Mouse (Mus musculus): ENCODE measurements around the gene Fryl.
"Not testable (repeated sequence)": the region's sequence is repeated elsewhere in the genome, so short reads cannot be mapped to it uniquely, and the experiment has no call there.

The Fryl gene

DNA sequence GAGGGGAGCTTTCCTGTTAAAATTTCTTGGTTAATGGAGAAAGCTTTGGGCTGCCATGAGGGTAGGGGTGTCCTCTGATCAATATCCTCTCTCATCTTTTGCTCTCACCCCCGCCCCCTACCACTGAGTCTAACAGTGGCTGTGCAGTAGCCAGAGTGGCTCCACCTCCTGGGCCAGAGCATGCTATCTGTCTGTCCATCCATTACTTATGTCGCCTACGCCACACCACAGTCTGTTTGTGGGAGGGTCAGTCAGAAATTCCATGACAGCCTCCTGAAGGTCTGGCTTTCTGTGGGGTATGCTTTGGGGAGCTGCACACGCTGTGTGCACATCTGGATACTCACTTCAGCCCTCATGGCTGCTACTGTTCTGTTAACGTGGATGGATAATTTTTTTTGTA lies 174.9 kb downstream of the Fryl start:
- in situ Hi-C loops (cut with MboI; ENCODE audit: low pct_unique_long_range_greater_than_20kb in 1 of 2, low sequenced_read_pairs in 2 of 2, unreplicated experiment in 1 of 2), result no loop called here

DNA sequence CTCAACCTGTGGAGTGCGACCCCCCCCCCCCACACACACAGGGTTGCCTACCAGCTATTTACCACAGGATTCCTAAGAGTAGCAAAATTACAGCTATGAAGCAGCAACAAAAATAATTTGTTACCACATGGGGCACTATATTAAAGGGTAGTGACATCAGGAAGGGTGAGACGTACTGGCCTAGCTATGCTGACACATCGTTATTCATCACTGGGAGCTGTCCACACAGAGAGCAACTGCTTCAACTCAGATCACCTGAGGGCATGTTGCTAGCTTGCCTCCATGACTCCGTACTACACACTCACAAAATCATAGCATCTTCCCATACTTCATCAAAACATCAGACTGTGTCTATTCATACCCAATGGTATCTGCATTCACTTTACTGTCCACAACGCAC lies 176.6 kb downstream of the Fryl start:
- in situ Hi-C loops (cut with MboI; ENCODE audit: low pct_unique_long_range_greater_than_20kb in 1 of 2, low sequenced_read_pairs in 2 of 2, unreplicated experiment in 1 of 2), result no loop called here

DNA sequence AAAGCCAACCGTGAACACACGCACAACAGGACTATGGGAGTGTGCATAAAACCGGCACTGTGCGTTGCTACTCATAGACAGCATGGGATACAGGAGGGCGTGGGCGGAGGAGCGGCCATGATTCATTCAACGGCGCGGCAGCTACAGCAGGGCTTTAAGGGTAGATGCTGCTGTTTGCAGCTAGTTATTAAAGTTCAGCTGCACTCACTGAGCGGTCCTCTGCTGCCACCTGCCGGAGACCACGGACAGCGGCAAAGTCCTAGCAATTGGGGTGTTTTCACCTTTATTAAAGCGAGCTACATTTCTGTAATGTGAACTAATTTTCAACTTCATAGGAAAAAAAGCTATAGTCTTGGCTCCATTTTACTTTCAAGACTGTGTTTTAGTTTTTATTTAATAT lies 185.1 kb downstream of the Fryl start:
- in situ Hi-C loops (cut with MboI; ENCODE audit: low pct_unique_long_range_greater_than_20kb in 1 of 2, low sequenced_read_pairs in 2 of 2, unreplicated experiment in 1 of 2), result no loop called here

DNA sequence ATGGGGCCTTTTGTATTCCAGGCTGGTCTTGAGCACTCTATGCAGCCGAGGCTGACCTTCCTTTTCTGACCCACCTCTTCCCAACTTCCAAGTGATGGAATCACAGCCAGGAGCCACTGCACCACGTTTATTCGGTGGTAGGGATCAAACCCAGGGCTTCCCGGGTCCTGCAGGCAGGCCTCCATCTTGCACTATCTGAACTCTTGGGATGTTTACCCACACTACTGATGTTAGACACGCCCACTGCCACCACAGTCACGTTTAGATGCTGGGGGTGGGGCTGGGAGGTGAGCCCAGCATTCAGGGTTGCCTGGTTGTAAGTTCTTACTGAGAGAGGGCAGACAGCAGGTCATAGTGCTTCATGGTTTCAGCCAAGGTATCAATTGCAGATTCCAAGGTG lies 189.5 kb downstream of the Fryl start:
- in situ Hi-C loops (cut with MboI; ENCODE audit: low pct_unique_long_range_greater_than_20kb in 1 of 2, low sequenced_read_pairs in 2 of 2, unreplicated experiment in 1 of 2), result no loop called here

DNA sequence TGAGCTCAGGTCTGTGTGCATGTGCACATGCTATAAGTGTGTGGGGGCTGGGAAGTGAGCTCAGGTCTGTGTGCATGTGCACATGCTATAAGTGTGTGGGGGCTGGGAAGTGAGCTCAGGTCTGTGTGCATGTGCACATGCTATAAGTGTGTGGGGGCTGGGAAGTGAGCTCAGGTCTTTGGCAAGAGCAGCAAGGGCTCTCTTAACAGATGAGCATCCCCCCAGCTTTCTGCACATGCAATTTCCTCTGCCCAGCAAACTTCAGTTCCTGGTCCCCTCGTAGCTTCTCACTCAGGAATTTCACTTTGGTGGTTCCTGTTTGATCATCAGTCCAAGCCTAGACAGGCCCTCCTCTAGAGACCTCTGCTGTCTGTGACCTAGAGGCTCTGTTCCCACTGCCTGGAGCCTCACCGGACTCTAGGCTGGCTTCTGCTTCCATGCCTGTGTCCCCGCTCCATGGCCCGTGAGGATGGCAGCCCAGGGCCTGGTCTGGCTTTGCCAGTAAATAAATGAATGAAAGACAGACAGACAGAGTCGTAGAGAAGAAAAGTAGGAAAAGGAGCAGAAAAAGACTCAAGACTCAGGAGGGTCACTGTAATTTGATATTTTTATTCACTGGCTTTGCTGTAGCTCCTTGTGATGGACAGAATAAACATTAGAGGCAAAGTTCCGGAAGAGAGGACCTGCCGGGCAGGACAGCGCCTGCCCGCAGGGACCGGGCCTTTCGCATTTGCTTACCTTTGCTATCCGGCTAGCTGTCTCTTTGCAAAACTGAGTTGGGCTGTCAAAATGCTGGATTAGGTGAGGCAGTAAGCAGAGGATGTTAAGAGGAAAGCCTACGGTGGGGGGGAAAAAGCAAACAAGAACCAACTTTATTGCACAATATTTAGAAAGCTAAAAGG lies 192.4 kb downstream of the Fryl start:
- in situ Hi-C loops (cut with MboI; ENCODE audit: low pct_unique_long_range_greater_than_20kb in 1 of 2, low sequenced_read_pairs in 2 of 2, unreplicated experiment in 1 of 2), result no loop called here

DNA sequence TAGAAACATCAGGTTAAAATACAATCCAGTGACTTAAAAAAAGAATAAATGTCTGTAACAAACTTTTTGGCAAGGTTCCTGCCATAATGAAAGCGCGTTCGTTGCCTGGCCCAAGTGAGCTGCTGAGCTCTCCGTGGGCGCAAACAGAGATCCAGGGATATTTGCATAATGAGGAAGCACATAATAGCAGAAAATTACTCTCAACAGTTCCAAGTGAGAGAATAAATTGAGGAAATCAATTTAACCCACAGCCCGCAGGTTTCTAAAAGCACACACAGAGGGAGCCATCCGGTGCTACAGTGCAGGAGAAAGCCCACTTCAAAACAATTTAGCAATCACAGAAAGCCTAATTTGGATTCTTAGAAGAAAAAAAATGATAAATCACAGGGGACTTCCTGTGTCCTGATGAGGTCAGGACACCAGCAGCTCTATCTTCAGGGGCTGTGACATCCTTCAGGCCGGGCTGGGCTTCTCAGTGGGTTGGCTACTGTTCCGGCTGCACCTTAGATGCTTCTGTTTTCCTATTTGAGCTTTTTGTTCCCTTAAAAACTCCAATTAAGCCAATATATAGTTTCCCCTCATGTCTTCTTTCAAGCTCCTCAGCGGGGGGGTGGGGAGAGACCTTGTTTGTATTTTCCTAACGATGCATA lies 194.8 kb downstream of the Fryl start:
- in situ Hi-C loops (cut with MboI; ENCODE audit: low pct_unique_long_range_greater_than_20kb in 1 of 2, low sequenced_read_pairs in 2 of 2, unreplicated experiment in 1 of 2), result no loop called here

DNA sequence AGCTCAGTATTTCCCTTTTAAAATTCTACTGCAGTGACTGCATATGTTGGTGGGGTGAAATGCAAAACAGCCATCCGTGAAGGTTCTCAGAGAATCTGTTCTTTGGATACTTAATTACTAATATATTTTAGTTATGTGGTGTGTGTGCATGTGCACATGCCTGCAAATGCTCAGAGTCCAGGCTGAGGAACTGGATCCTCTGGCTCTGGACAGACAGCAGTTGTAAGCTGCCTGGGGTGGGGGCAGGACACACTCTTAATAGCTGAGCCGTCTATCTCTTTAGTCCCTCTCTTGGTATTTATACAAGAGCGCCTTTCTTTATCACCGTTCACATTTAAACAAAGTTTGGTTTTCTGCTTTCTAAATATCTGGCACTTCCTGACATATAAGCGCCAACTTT lies 199.5 kb downstream of the Fryl start:
- in situ Hi-C loops (cut with MboI; ENCODE audit: low pct_unique_long_range_greater_than_20kb in 1 of 2, low sequenced_read_pairs in 2 of 2, unreplicated experiment in 1 of 2), result no loop called here

DNA sequence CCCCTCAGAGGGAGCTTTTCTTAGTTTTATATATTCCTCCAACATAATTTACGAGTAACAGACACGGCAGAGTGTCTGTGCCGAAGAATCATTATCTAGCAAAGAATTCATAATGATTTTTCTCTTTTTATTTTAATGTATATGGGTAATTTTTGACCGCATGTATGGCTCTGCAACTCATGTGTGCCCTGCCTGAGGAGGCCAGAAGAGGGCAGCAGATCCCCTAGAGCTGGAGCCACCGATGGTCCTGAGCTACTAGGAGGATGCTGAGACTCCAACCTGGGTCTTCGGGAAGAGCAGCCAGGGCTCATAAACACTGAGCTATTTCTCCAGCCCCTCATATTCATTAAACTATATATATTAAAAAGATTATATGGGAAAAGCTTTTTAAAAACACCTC lies 200.0 kb downstream of the Fryl start:
- in situ Hi-C loops (cut with MboI; ENCODE audit: low pct_unique_long_range_greater_than_20kb in 1 of 2, low sequenced_read_pairs in 2 of 2, unreplicated experiment in 1 of 2), result no loop called here

DNA sequence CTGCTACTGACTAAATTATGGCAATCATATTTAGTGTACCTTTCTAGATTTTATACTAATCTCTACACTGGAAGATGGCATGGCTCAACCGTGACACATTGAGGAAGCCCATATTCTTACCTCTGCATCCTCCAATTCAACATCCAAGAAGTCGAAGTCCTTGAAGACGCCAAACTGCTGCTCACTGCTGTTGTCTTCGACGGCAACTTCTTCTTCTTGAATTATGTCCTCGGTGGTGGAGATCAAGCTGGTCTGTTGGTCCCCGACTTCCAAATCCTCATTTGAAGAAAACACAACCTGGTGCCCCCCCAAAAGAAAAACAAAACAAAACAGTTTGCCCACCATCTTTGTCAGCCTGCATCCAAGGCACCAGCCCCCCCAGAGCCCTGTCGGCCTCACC lies 202.5 kb downstream of the Fryl start:
- in situ Hi-C loops (cut with MboI; ENCODE audit: low pct_unique_long_range_greater_than_20kb in 1 of 2, low sequenced_read_pairs in 2 of 2, unreplicated experiment in 1 of 2), result no loop called here

DNA sequence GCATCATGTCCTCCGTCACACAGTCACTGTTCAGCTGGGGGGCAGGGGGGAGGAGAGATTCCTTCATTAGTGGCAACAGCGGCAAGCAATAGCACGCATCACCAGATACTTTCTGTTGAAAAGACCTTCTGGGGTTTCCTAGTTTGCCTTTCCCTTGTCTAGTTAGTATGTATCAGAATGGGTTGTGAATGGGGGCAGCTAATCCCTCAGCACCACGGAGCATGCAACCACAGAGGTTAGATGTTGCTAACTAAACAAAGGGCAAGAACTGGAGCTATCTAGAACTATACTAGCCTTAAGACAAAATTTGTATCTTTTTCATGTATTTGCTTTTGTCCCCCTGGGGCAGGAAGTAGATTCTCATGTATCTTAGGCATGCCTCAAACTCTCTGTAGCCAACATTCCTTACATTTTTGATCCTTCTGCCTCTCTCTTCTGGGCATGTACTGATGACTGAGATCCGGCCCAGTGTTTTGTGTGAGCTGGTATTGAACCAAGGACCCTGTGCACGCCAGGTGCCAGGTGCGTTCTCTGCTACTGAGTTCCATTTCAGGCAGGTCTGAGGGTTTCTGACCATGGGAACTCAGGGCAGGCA lies 208.7 kb downstream of the Fryl start:
- in situ Hi-C loops (cut with MboI; ENCODE audit: low pct_unique_long_range_greater_than_20kb in 1 of 2, low sequenced_read_pairs in 2 of 2, unreplicated experiment in 1 of 2), result no loop called here

DNA sequence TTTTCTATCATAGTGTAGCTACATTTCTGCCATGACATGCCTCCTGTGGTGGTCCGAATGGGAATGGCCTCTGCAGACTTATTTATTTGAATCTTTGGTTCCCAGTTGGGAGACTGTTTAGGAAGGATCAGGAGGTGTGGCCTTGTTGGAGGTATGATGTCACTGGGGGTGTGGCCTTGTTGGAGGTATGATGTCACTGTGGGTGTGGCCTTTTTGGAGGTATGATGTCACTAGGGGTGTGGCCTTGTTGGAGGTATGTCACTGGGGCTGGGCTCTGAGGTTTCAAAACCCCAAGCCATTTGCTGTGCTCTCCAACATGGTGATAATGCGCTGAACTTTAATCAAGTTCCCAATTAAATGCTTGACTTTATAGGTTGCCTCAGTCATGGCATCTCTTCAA lies 212.4 kb downstream of the Fryl start:
- in situ Hi-C loops (cut with MboI; ENCODE audit: low pct_unique_long_range_greater_than_20kb in 1 of 2, low sequenced_read_pairs in 2 of 2, unreplicated experiment in 1 of 2), result no loop called here

DNA sequence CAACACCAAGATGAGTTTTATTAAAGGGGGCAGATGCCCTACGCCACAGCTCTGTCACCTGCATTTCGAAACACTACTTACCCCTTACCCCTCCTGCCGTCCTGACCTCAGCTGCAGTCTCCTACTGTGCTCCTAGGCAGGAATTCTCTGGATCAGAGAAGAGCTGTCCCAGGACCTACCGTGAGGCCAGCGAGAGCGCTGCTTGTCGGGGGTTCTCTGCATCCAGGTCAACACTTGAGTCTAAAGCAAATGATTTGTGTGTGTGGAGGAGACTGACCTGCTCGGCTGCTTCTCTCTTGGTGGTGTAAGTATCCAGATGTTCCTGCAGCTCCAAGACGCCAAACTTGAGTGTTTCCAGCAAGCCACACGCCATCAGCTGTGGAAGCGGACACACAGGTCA lies 223.9 kb downstream of the Fryl start:
- in situ Hi-C loops (cut with MboI; ENCODE audit: low pct_unique_long_range_greater_than_20kb in 1 of 2, low sequenced_read_pairs in 2 of 2, unreplicated experiment in 1 of 2), result no loop called here

DNA sequence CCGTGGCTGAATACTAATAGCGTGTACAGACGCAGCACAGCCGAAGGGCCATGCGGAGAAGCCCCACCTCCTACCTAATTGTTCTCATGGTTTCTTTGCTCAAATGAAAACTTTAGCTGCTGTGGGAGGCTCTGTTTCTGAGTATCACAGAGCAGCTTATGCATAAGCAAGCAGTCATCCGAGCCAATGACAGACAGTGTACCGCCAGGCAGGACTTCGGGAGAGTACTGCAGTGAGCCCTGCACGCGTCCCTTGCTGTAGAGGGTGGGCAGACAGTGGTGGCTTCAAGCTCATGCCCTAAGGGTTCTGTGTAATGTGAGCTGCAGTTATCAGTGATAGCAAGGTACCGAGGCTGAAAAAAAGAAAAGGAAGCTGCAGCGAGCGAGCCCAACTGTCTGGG lies 227.8 kb downstream of the Fryl start:
- in situ Hi-C loops (cut with MboI; ENCODE audit: low pct_unique_long_range_greater_than_20kb in 1 of 2, low sequenced_read_pairs in 2 of 2, unreplicated experiment in 1 of 2), result no loop called here

DNA sequence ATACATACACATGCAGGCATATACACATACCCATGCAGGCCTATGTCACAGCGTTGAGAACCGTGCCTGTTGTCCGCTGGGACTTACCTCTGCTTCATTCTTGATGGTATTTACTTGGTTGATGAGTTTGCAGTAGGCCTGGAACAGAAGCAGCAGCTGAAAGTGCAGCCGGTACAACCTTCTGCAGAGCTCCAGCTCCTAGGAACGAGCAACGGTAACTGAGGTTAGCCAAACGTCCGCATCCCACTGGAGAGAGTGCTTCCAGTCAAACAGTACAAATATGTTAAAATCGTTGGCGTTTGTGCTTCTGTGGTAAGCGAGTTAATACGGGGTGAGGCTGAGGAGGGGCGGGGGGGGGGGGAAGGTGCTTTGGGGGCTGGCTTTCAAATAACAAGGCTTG lies 232.6 kb downstream of the Fryl start:
- in situ Hi-C loops (cut with MboI; ENCODE audit: low pct_unique_long_range_greater_than_20kb in 1 of 2, low sequenced_read_pairs in 2 of 2, unreplicated experiment in 1 of 2), result no loop called here

DNA sequence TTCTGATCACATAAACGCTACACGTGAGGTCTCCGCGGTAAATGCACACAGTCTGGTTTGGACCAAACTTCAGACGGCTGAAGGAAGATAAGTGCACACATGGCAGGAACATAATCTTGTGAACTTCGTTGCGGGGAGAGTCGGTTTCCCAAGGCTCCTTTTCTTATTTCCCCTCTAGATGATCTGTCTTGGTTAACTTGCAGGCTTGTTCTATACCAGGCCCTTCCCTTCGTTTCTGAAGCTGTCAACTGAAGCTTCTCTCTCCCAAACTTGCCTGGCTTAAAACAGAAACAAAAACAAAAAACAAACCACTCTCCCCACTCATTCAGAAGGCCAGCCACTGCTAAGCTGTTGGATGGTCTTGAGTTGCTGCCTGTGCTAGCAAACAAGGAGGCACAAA lies 241.7 kb downstream of the Fryl start:
- in situ Hi-C loops (cut with MboI; ENCODE audit: low pct_unique_long_range_greater_than_20kb in 1 of 2, low sequenced_read_pairs in 2 of 2, unreplicated experiment in 1 of 2), result no loop called here

DNA sequence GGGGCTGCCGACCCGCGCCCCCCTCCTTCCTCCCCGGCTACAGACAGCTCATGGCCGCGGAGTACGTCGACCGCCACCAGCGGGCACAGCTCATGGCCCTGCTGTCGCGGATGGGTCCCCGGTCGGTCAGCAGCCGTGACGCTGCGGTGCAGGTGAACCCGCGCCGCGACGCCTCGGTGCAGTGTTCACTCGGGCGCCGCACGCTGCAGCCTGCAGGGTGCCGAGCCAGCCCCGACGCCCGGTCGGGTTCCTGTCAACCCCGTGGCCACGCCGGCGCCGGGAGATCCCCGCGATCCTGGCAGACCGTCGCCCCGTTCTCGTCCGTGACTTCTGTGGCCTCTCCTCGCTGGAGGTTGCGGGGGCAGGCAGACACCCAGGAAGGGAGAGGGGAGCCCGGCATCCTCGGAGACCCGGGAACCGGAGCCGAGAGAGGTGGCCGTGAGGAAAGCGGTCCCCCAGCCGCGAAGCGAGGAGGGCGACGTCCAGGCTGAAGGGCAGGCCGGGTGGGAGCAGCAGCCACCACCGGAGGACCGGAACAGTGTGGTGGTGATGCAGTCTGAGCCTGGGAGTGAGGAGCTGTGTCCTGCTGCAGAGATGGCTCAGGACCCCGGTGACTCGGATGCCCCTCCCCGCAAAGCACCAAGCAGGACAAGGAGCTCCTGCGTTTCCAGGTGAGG lies 242.7 kb downstream of the Fryl start:
- in situ Hi-C loops (cut with MboI; ENCODE audit: low pct_unique_long_range_greater_than_20kb in 1 of 2, low sequenced_read_pairs in 2 of 2, unreplicated experiment in 1 of 2), result not testable (repeated sequence)

DNA sequence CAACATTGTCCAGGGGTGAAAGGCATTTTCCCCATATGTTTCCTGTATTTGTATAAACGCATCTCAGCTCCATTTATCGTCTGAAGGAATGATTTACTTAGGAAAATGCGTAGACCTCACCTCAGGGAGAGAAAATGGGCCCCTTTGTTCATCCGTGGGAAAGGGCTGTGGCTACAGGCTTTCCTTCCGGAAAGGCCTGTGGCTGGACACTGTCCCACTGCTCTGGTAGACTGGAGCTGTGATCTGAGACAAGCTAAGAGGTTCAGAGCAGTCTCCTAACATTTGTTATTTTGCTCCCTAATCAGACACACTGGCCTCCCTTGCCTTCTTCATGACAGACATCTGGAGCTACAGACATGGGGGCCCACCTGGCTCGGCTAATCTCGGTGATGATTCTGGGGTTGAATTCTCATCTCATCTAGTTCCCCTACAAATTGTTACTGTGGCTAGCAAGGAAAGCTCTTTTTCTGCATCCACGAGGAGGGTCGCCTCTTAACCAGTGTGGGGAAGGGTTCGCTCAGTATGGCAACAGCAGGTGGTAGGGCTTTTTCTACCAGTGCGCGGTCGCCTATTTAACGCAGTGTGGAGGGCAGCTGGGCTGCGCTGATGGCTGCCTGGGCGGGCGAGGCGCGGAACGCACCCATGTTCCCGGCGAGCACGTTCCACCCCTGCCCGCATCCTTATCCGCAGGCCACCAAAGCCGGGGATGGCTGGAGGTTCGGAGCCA lies 243.4 kb downstream of the Fryl start:
- in situ Hi-C loops (cut with MboI; ENCODE audit: low pct_unique_long_range_greater_than_20kb in 1 of 2, low sequenced_read_pairs in 2 of 2, unreplicated experiment in 1 of 2), result not testable (repeated sequence)

DNA sequence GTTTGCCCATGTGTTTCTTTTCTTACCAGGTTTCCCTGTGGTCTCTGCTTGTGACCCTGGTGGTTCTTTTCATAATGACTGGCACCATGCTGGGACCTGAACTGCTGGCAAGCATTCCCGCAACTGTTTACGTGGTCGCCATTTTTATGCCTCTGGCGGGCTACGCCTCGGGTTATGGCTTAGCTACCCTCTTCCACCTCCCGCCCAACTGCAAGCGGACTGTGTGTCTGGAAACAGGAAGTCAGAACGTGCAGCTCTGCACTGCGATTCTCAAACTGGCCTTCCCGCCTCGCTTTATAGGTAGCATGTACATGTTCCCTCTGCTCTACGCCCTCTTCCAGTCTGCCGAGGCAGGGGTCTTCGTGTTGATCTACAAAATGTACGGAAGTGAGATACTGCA lies 244.6 kb downstream of the Fryl start:
- in situ Hi-C loops (cut with MboI; ENCODE audit: low pct_unique_long_range_greater_than_20kb in 1 of 2, low sequenced_read_pairs in 2 of 2, unreplicated experiment in 1 of 2), result not testable (repeated sequence)

DNA sequence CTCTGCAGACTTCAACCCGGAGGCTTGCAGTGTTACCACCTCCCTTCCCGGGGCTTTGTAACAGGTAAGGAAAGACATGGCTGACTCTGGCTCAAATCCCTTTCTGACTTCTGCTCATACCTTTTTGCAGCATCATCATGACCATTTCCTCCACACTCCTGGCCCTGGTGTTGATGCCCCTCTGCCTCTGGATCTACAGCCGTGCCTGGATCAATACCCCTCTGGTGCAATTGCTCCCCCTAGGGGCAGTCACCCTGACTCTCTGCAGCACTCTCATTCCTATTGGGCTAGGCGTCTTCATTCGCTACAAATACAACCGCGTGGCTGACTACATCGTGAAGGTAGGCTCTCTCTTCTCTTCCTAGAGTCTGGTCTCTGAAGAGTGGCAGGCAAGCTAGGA lies 248.2 kb downstream of the Fryl start:
- in situ Hi-C loops (cut with MboI; ENCODE audit: low pct_unique_long_range_greater_than_20kb in 1 of 2, low sequenced_read_pairs in 2 of 2, unreplicated experiment in 1 of 2), result not testable (repeated sequence)

Data from mouse embryonic stem cell (cell line).